Mouse (Mus musculus) liver, postnatal 0 days (tissue): ENCODE data around the gene Ptpre.

Experiments used
- CTCF ChIP-seq: sonication (generic); IDR thresholded peaks from 2 replicates; pipeline ENCODE4 v1.5.1; 2016; ENCODE audit warnings: antibody characterized with exemption, low read depth
- EP300 ChIP-seq: IDR thresholded peaks from 2 replicates; pipeline ENCODE4 v1.6.1; 2016; ENCODE audit warnings: antibody characterized with exemption, low read depth, mild to moderate bottlenecking

DNA sequence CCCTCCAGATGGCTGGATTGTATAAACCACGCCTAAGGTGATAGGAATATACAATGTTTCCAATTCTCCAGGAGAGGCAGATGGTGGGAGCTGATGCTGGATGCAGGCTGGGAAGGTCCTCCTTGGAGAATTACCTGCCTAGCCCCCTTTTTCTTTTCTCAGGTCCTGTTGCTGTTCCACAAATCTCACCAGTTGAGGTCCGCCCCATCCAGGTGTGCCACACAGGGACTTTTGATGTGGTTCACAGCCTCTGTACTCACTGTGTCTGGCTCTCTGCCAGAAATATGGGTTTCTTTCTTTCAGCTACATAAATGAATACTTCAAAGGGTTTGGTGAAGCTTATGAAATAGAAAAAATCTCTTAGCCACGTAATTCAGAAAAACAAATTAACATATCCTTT, 5.0 kb downstream of the Ptpre start:
- TF ChIP-seq CTCF (no peak), EP300 (no peak)
